Mouse (Mus musculus): Measurements from ENCODE around the gene Map3k14.

The Map3k14 gene

DNA sequence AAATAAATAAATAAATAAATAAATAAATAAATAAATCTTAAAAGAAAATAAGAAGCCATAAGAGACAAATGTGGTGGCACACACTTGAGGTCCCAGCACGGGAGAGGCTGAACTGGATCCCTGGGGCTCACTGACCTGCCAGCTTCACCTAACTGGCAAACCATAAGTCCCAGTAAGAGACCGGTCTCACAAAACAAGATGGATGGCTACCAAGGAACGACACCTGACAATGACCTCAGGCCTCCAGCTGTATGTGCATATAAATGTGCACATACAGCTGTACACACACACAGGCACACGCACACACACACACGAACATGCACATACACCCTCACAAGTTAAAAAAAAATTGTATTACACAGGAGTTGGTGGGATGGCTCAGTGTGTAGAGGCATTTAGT, 19.6 kb upstream of the Map3k14 start:
- TF ChIP-seq GATA4 (IDR thresholded peaks at IDR 0.05; ENCODE audit: insufficient replicate concordance, low read length), result no peak

DNA sequence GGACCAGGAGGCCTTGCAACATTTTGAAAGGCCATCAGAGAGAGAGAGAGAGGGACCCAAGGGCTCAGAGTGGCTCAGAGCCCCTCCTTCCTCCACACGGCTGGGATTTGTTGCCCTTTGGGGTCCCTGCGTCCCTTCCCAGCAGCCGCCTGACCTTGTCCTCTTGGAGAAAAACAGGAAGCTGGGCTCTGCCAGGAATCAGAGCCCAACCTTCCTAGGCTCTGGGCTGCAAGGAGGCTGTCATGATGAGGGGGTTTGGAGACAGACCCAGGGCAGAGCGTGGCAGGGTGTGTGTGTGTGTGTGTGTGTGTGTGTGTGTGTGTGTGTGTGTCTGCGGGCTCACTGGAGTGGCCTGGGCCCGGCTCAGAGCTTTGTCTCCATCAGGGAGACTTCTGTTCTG, 18.7 kb upstream of the Map3k14 start:
- TF ChIP-seq GATA4 (IDR thresholded peaks at IDR 0.05; ENCODE audit: insufficient replicate concordance, low read length), result no peak

DNA sequence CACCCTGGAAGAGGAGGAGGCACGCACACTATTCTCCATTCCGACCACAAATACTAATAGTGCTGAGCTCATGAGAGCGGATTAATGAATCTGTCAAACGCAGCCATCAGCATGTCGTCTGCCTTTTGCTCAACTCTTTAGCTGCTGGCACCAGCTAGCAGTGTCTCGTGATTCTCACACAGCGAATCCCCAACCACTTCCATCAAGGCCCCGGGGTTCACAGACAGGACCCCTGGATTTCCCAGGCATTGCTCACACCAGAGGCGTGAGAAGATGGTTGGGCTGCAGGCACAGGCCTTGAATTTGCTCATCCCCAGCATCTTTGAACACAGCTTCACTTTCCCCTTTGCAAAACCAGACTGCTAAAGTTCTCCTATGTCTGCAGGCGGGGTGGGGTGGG, 18.0 kb upstream of the Map3k14 start:
- TF ChIP-seq GATA4 (IDR thresholded peaks at IDR 0.05; ENCODE audit: insufficient replicate concordance, low read length), result no peak

DNA sequence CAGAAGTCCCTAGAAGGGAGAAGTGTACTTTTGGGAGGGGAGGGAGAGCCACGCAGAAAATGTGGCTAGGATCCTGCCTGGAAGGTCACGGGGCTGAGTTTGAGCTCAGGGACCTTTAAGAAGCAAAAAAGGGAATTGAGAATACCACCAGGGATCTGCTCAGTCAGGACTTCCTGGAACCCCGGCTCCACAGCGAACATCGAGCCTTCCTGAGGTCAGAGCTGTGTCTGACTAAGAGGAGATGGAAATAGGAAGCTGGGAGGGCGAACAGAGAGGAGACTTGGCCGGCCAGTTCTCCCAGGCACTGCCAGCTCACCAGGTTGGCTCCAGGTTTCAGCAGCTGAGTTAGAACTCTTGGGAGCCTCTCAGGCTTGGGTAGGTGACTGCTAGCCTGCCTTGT, 14.5 kb upstream of the Map3k14 start:
- no peak for TF ChIP-seq GATA4 (IDR thresholded peaks at IDR 0.05; ENCODE audit: insufficient replicate concordance, low read length)

DNA sequence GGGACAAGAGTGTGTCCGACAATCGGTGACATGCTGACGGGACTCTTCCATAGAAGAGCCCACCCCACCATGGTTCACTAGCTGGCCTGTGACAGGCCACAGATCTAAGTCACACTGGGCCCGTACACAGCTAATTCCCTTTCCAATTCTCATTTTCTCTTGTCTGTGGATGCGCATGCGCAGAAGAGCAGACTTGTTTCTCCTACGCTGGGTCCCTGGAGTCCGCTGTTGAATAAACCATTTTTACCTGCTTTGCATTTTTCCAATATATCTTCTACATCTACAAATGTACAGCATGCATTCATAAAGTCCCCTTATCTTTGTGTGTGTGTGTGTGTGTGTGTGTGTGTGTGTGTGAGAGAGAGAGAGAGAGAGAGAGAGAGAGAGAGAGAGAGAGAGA, 9.2 kb upstream of the Map3k14 start:
- TF ChIP-seq GATA4 (IDR thresholded peaks at IDR 0.05; ENCODE audit: insufficient replicate concordance, low read length), result no peak

DNA sequence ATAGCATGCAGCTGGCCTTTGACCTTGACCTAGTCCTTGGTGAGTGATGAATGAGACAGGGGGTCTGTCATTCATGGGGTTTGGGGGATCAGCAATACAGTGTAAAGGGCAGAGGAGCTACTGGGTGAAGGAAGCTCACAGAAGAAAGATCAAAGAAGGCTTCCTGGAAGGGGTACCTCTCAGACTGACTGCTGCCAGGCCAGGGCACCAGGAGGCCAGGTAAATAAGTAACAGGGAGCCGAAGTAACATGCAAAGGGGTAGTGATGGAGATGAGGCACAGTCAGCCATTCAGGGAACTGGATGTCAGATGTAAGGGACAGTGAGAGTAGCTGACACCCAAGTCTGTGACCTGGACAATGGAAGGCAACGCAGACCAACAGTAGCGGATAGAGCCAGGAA, 5.6 kb upstream of the Map3k14 start:
- TF ChIP-seq GATA4 (IDR thresholded peaks at IDR 0.05; ENCODE audit: insufficient replicate concordance, low read length), result no peak

DNA sequence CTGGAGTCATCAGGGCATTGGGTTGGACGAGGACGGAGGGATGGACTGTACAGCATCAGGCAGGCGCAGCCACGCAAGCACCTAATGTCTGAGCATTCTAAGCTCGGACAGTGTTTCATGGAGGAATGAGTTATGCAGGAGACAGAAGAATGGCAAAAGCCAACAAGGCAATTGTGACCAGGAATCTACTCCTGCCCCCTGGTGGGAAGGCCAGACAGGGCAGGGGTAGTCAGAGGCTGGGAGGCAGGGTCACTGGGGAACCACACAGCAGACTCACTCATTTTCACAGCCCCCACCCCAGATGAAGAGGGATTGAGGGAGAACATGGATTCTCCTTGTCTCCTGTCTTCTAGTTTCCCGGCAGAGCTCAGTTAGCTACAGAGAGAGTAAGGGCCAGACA, 4.7 kb upstream of the Map3k14 start:
- no peak for TF ChIP-seq GATA4 (IDR thresholded peaks at IDR 0.05; ENCODE audit: insufficient replicate concordance, low read length)

DNA sequence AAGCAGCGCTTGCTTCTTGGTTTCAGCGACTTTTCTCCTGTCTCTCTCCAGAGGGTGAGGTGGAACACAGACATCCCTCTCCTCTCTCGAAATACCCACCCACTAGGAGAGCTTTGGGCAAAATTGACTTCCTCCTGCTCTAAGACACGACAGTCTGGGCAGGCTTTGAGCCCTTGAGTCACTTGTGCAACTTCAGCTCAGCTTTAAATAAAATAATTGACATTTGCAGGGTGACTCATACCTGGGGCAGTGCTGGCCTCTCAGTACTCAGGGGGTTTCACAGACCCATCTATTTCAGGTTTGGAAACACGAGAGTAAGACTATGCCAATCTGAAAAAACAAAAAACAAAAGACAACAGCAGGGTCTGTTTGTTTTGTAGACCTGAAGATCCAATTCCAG, 2.2 kb upstream of the Map3k14 start:
- no peak for TF ChIP-seq GATA4 (IDR thresholded peaks at IDR 0.05; ENCODE audit: insufficient replicate concordance, low read length)

DNA sequence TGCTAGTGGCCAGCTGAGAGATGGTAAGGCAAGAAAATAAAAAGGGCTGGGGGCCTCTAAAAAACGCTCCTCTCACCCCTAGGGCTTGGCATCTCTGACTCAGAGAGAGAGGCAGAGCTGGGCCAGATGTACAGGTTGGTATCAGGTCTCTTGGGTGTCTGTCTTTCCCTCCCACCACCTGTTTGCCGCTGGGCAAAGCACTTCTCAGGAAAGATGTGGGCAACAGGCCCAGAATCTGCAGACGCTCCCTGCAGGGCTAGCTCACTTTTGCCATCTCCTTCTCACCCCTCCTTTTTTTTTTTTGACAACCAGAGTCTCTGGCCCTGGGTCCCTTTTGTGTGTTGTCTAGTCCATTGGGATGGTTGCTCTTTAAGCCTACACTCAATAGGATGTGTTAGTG, 1.6 kb upstream of the Map3k14 start:
- TF ChIP-seq GATA4 (IDR thresholded peaks at IDR 0.05; ENCODE audit: insufficient replicate concordance, low read length), result no peak

DNA sequence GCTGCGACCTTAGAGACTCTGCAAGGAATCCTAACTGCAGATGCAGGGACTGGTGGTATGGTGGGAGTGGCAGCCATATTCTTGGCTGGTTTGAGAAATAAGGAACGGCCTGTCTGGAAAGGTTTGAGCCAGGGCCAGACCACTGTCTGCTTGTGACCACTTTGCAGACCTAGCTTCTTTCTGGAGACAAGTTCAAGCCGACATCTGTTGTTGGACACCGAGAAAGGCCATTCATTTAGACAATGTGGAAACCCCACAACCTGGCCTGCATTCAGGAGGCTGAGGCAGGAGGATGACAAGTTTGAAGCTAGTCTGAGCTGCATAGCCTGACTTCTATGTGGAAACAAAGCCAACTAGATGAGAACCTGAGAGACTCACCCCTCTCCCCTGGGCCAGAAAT, 1.1 kb upstream of the Map3k14 start:
- no peak for TF ChIP-seq GATA4 (IDR thresholded peaks at IDR 0.05; ENCODE audit: insufficient replicate concordance, low read length)

DNA sequence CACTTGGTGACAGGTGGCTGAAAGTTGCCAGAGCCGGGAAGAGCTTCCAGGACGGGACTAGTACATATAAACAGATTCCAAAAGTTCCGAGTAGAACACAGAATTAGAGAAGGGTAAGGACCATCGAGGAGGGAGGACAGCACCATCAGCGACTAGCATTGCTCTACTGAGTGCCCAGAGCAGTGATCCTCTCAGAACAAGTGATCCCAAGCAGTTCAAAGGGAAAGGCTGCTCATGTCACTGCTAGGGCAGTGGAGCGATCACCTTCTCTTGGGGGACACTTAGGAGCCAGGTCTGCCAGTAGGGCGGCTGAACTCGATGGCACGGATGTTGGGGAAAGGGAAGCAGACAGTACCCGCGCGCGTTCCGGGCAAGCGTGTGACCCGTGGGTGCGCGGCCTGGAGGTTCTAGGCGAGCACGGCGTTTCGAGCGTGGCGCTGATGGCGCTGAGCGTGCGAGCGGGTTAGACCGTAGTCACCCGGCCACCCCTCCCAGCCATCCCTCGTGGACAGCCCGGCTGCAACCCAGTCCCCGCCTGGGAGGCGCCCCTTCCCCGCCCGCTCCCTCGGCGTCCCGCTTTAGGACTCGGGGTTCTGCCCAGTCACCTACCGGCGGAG, 435 bp downstream of the Map3k14 start:
- TF ChIP-seq GATA4 (IDR thresholded peaks at IDR 0.05; ENCODE audit: insufficient replicate concordance, low read length), result no peak

DNA sequence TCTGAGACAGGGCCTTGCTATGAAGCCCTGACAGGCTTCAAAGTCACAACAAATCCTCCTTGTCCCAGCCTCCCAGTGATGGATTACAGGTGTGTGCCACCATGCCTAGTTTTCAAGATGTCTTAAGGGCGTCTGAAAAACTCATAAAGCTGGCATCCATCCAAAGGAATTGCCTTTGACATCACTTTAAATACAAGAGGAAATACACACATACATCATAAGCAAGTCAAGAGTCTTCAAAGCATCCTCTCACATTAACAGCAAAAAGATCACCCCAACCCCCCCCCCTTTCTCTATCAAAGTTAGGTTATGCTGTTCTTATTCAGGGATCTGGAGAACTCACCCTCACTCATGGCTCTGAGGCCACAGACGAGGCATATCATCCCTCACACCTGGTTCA, 1.4 kb downstream of the Map3k14 start:
- TF ChIP-seq GATA4 (IDR thresholded peaks at IDR 0.05; ENCODE audit: insufficient replicate concordance, low read length), result no peak

DNA sequence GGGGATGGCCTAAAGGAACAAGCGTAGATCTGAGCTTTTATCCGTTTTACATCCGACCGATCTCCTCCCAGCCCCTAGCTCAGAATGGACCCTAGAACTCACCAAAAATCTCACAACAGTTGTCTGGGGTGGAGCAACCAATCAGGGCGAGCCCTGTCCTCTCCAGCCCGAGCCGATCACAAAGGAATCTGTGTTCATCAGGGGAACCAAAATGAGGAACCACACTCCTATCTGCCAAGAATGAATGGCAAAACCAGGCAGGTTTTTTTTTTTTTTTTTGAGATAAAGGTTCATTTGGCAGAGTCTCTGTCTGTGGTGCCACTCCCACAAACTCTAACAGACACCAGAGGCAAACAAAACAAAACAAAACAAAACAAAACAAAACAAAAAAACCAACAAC, 2.1 kb downstream of the Map3k14 start:
- no peak for TF ChIP-seq GATA4 (IDR thresholded peaks at IDR 0.05; ENCODE audit: insufficient replicate concordance, low read length)

DNA sequence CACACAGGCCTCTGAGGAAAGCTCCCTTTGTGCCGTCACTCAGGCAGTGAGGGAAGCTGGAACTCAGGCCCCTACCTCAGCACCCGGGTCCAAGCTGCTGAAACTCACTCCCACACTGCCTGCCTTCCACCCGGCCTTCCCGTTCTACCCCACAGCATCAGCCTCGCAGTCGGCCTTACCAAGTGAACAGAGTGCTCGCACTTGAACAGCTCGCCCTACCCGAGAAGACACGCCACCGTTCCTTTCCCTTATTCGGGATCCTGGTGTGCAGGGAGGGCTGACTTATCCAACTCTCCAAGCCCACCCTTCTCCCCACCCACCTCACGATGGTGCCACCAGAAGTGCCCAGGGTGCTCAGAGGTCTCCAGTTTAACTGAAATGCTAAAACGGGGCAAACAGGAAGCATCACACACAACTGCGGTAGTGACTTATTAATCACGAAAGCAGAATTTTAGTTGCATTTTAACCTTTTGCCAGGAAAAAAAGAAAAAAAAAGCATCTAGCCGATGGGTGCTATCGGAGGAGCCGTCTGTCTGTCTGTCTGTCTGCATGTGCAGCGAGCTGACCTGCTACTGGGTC, 2.8 kb downstream of the Map3k14 start:
- TF ChIP-seq GATA4 (IDR thresholded peaks at IDR 0.05; ENCODE audit: insufficient replicate concordance, low read length), result no peak

DNA sequence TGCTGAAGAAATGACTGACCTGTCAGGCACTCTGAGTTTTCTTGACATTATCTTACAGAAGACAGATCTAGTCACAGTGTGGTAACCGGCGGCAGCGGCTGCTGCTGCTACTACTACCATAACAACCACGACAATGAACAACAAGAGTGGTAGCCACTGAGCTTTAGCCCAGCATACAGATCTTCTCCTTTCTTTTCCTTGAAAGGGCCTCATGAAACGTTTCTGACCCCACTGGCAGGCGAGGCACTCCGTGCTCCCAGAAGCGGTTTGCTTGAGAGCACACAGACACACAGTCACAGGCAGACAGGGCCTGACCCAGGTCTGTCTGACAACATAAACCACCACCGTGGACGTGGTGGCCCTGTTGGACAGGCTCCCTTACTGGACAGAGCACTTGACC, 3.7 kb downstream of the Map3k14 start:
- no peak for TF ChIP-seq GATA4 (IDR thresholded peaks at IDR 0.05; ENCODE audit: insufficient replicate concordance, low read length)

DNA sequence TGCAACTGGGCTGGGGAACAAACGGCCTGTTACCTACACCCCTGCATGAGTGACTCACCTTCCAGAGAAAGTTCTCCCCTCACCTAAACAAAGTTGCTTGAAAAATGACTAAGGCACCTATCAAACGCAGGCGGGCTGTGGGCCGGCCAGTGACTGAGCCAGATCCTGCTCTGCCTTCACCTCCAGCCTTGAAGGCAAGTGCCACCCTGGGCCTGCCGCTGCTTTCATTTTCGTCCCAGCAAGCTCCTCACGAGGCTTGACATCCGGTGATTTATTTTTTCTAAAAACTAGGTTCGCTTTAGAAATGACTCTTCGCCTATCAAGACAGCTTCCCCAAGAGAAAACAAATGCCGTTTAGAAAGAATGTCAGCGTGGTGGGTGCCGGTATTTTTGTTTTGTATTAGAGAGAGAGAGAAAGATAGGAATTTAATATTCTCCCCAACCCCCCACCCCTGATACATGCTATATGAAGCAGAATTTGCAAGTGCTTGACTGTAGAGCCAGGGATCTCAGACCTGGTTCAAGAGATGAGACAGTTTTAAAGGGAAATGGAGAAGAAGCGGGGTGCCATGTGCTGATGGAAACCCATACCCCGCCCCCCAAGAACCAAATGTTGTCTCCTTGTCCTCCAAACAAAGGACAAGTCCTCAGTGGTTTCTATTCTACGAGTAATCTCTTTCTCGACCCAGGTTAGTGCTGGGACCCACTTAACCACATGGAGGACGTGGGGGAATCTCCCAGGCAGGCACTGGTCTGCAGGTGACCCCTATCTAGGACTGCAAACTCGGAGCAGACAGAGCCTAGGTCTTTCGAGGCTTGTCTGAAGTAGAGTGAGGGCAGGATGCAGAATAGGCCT, 4.6 kb downstream of the Map3k14 start:
- TF ChIP-seq GATA4 (IDR thresholded peaks at IDR 0.05; ENCODE audit: insufficient replicate concordance, low read length), result no peak

Measured in liver, adult (tissue).